Mouse (Mus musculus): Measurements from ENCODE around the gene Unc13b.
A peak's percentile ranks its signal among the peaks of the same experiment; 100 is the strongest.

Unc13b gene

GRCm38 (mm10) chr4:43037860-43038566 lies 20.7 kb upstream of the Unc13b start:
- no peak for DNase-seq (ENCODE audit: low spot score)

DNA sequence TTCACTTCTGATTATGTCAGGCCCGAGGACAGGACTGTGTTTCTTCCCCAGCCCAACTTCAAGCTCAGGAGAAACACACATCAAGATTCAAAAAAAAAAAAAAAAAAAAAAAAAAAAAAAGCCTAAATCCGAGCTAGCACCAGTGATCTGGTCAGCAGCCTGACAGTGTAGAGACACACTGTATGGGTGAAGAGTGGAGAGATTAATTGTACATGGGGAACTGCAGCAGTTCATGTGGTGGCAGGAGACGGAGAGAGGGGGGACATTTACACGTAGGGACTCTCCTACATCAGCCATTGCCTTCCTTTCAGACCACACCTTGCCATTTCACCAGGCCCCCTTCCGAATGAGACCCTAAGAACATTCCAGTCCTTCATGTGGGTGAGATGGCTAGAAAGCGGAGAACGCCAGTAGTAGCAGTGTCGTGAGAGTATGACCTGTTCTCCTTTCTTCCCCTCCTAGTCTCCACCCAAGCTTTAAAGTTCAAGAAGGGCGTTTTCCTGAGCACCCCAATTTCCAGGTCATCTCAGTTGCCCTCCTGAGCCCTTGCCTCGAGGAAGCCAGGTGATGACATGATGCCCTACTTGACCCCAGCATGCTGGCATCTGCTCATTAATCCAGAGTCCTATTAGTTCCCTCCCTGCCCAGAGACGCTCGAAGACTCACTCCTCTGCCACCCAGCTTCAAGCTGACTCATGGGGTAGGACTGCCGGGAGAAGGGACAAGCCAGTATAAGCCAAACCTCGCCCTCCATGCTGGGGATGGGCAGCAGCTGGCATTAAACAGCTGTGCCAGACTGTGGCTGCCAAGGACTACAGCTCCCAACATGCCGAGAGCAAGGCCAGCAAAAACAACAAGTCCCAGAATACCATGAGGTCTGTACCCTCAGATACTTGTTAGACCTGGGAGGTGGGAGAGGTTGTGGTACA lies 19.9 kb upstream of the Unc13b start:
- no peak for DNase-seq (ENCODE audit: low spot score)

- DNase-seq (ENCODE audit: low spot score), result no peak
Observed at GRCm38 (mm10) chr4:43039609-43040008, 19.1 kb upstream of the Unc13b start.

DNA sequence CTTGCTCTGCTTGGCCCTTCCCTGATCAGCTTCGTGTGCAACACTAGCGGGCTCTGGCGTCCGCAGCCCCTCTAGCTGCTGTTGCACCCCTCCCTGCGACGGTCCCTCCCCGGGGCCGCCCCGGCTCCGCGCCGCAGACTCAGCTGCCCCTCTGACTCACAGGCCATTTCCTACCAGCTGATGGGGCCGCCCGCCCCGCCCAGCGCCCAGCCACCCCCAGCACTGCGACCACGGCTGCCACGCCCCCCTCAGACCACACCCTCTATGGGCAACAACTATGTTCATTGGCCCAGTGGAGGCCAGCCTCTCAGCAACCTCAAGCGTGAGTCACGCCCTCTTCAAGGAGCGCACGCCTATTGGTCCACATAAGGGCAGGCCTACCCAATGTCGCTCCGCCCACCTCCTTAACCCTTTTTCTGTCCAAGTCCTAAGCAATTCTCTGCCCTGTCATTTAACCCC lies 18.6 kb upstream of the Unc13b start:
- DNase-seq (ENCODE audit: low spot score), result peak; percentile 86

- no peak for DNase-seq (ENCODE audit: low spot score)
Observed at GRCm38 (mm10) chr4:43040881-43041547, 17.7 kb upstream of the Unc13b start.

DNA sequence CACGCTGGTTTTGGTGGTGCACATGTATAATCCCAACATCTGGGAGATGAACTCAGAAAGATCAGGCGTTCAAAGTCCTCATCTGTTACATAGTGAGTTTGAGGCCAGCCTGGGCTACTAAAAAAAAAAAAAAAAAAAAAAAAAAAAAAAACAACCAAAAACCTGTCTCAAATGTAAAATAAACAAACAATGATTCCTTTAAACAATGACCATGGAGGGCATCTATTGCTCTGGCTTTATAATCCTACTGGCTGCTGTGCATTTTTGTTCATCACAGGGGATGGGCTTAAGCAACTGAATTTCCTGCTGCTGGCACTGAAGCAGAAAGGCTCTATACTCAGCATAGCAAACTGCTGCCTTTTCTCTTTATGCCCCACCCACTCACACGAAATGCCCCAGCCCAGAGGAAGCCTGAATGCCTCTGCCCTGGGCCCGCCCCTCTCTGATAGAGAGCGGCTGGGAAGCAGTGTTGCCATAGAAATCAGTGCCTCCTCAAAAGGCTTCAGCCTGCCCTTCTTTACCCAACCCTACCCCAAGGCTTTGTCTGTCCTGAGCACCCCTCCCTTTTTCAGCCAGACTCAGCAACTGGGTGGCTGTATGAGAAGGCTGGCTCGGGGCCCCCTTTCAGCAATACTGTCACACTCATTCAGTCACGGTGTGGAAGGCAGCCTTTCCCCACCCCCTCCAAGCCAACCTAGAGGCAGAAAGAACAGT lies 15.0 kb upstream of the Unc13b start:
- peak; percentile 44 for DNase-seq (ENCODE audit: low spot score)

GRCm38 (mm10) chr4:43044673-43045072 lies 14.1 kb upstream of the Unc13b start:
- DNase-seq (ENCODE audit: low spot score), result no peak

- no peak for DNase-seq (ENCODE audit: low spot score)
Observed at GRCm38 (mm10) chr4:43045285-43045658, 13.5 kb upstream of the Unc13b start.

- DNase-seq (ENCODE audit: low spot score), result peak; percentile 96
Observed at GRCm38 (mm10) chr4:43045659-43046302, 13.0 kb upstream of the Unc13b start, which contains the start of gene Fam214b. TSS of gene Fam214b (minus strand) at chr4:43046220.

DNA sequence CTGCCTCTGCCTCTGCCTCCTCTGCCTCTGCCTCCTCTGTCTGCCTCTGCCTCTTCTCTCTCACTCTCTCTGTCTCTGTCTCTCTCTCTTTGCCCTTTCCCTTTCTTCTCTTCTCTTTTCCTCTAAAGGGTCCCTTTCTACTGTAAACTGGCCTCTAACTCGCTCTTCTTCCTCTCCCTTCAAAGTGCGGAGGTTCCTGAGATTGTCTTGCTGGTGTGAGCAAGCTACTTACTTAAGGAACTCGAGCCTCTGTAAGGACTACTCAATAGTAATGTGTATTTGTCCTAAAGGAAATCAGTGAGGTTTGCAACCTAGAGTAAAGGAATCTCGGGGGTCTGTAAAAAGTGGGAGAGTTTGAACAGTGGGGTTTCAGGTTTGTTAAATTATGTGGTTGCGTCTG lies 12.1 kb upstream of the Unc13b start:
- no peak for DNase-seq (ENCODE audit: low spot score)

GRCm38 (mm10) chr4:43047231-43047630 lies 11.5 kb upstream of the Unc13b start:
- peak; percentile 75 for DNase-seq (ENCODE audit: low spot score)

GRCm38 (mm10) chr4:43052627-43053026 lies 6.1 kb upstream of the Unc13b start:
- DNase-seq (ENCODE audit: low spot score), result no peak

- no peak for DNase-seq (ENCODE audit: low spot score)
Observed at GRCm38 (mm10) chr4:43057654-43058053, 1.1 kb upstream of the Unc13b start.

GRCm38 (mm10) chr4:43058392-43058752 lies 381 bp upstream of the Unc13b start:
- no peak for DNase-seq (ENCODE audit: low spot score)

DNA sequence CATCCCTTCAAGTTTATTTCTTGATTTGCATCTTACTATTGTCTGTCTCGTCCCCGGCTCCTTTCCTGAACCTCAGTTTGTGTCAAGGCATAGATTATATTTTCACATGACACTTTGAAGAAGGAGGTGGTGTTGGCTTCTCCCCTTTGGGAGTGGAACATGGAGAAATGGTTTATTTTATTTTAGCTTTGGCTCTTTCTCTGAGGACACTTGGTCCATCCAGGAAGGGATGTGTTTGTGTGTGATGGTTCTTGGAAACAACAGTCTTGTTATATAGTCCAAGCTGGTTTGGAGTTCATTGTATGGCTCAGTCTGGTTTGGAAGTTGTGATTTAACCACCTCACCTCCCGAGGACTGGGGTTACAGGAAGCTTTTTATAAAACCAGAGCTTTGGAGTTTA lies 944 bp downstream of the Unc13b start:
- DNase-seq (ENCODE audit: low spot score), result no peak

- no peak for DNase-seq (ENCODE audit: low spot score)
Observed at GRCm38 (mm10) chr4:43060286-43060685, 1.5 kb downstream of the Unc13b start.

DNA sequence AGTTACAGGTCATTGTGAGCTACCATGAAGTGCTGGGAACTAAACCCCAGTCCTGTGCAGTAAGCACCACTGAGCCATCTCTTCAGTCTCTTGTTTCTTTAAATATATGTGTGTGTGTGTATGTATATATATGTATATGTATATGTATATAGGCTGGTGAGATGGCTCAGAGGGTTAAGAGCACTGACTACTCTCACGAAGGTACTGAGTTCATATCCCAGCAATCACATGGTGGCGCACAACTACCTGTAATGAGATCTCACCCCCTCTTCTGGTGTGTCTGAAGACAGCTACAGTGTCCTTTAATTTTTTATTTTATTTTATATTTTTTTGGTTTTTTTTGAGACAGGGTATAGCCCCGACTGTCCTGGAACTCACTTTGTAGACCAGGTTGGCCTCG lies 6.7 kb downstream of the Unc13b start:
- DNase-seq (ENCODE audit: low spot score), result no peak

DNA sequence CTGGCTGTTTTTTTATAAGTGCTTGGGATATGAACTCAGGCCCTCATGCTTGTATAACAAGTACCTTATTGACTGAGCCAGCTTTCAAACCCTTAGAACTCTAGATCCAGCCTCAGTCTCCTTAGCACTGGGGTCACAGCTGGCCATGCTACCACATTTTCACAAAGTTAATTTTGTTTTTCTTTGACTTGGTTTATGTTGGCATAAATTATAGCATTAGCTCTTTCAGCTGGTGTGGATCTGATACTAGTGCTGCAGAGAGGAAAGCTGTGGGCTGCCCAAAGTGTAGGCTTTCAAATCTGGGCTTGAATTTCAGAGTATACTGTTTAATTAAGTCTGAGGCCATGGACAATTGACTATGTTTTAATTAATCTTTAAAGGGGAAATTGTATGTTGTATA lies 16.2 kb downstream of the Unc13b start:
- no peak for DNase-seq (ENCODE audit: low spot score)

DNA sequence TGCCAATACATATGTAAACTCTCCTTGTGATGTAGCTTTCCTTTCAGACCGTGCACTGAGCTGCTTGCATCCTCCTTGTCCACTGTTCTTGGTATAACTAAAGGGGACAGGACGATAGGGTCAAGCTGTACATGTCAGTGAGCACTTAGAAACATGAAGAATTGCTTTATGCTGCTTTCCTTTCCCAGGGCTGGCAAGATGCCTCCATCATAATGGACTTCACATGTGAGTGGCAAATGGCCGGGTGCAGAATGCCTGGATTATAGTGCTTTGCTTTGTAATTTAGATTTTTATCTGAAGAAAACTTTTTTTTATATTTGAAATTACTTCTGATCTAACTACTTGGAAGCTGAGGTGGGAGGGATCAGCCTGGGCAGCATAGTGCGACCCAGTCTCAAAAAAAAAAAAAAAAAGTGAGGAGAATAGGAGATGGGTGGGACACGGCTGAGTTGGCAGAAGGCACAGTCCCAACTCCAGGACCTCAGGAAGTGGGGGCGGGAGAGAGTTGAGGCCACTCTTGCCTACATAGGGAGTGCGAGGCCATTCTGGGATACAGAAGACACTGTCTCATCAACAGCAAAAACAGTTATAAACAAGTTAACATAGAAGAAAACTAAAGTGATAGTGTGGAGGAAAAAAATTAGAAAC lies 19.4 kb downstream of the Unc13b start:
- no peak for DNase-seq (ENCODE audit: low spot score)

DNA sequence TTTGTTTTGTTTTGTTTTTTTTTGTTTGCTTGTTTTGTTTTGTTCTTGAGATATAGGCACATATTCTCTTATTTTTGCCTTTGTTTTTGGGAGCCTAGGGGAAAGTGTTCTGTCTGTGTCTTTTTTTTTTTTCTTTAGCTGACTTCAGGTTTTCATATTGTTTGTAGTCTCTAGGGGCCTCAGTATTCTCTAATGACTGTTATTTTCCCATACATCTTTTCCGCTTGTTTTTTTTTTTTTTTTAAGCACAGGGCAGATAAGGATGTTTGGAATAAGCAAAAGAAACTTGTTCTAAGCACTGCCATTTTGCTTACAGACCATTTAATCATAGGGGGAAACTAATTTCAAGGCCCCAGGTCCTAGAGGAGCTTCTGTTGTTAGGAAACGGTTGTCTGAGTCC lies 23.7 kb downstream of the Unc13b start:
- DNase-seq (ENCODE audit: low spot score), result no peak

DNA sequence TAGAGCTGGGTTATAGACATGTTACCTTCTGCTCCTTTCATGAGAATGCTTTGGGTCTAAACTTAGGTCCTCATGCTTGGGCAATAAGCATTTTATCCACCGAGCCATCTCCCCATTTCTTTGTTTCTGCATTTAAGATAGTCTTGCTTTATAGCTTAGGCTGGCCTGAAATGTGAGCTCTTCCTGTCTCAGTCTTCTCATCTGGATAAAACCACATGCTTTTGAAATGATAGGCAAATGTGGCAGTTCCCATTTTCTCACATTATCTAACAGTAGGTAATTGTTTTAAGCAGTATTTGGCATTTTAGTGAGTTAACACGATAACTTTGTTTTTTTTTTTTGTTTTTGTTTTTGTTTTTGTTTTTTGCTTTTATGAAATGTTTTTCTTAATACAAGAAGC lies 31.2 kb downstream of the Unc13b start:
- DNase-seq (ENCODE audit: low spot score), result no peak
